Mouse (Mus musculus) thymus, adult 2 months (tissue): ENCODE measurements around the gene Bpgm.

ENCODE experiments used
- CTCF ChIP-seq: fragments of 200-500 bp; IDR thresholded peaks from 2 replicates; pipeline ENCODE4 v1.5.1; 2012; ENCODE audit warnings: mild to moderate bottlenecking, control low read depth, low read length, moderate library complexity, borderline replicate concordance; ENCODE audit not compliant: control insufficient read depth, poor library complexity, insufficient read depth; ENCODE audit errors: extremely low read depth
- POLR2A ChIP-seq: fragments of 200-500 bp; IDR thresholded peaks from 2 replicates; pipeline ENCODE4 v1.6.1; 2012; ENCODE audit warnings: mild to moderate bottlenecking, low read length, control low read depth, moderate library complexity; ENCODE audit not compliant: control insufficient read depth, poor library complexity, insufficient read depth; ENCODE audit errors: extremely low read depth

GRCm38 (mm10) chr6:34523476-34523875 lies 47.5 kb downstream of the Bpgm start:
- TF ChIP-seq CTCF (no peak), POLR2A (no peak)
